Mouse (Mus musculus) ES-Bruce4 (cell line): Measurements from ENCODE around the gene Cblb. TPM values are rescaled to one million over a fixed set of nuclear protein-coding genes. Genes with fewer than 3 reads are reported as not detected.

Experiments used
- H3K27ac ChIP-seq: 2 replicates; pipeline ENCODE4 v1.5.1; 2012; ENCODE audit warnings: low read length, inconsistent platforms; ENCODE audit not compliant: insufficient read depth
- H3K27me3 ChIP-seq: 2 replicates; pipeline ENCODE4 v1.6.1; 2012; ENCODE audit warnings: mild to moderate bottlenecking, low read length, inconsistent platforms; ENCODE audit not compliant: control insufficient read depth, poor library complexity, insufficient read depth, severe bottlenecking
- H3K36me3 ChIP-seq: 2 replicates; pipeline ENCODE4 v1.6.1; 2012; ENCODE audit warnings: inconsistent platforms, mild to moderate bottlenecking, low read length, moderate library complexity; ENCODE audit not compliant: control insufficient read depth, poor library complexity, insufficient read depth, severe bottlenecking
- H3K4me1 ChIP-seq: one replicate; pipeline ENCODE4 v1.8.1; 2011; ENCODE audit warnings: low read length; ENCODE audit not compliant: control insufficient read depth, insufficient read depth
- H3K4me3 ChIP-seq: 2 replicates; pipeline ENCODE4 v1.5.1; 2011; ENCODE audit warnings: low read depth, mild to moderate bottlenecking, low read length
- H3K9ac ChIP-seq: 2 replicates; pipeline ENCODE4 v1.6.1; 2012; ENCODE audit warnings: low read depth, mild to moderate bottlenecking, inconsistent platforms; ENCODE audit not compliant: poor library complexity, severe bottlenecking
- H3K9me3 ChIP-seq: replicated peaks from 2 replicates; pipeline ENCODE4 v1.6.1; 2012; ENCODE audit warnings: mild to moderate bottlenecking, low read length, inconsistent platforms; ENCODE audit not compliant: control insufficient read depth, poor library complexity, insufficient read depth, severe bottlenecking
- CTCF ChIP-seq: IDR thresholded peaks from one replicate; pipeline ENCODE4 v1.8.1; 2011; ENCODE audit warnings: low read depth, low read length
- EP300 ChIP-seq: IDR thresholded peaks from 2 replicates; pipeline ENCODE4 v1.6.1; 2011; ENCODE audit warnings: low read depth, low read length; ENCODE audit not compliant: insufficient read depth
- POLR2A ChIP-seq: IDR thresholded peaks from one replicate; pipeline ENCODE4 v1.8.1; 2011; ENCODE audit warnings: low read length; ENCODE audit not compliant: insufficient read depth
- polyA plus RNA-seq: library from polyadenylated mRNA; stranded (reverse); fragments of >200 nt; gene quantifications from 2 replicates; pipeline ENCODE4 v1.2.4, GENCODE M21; 2011; ENCODE audit warnings: low read depth; ENCODE audit not compliant: missing spikeins, insufficient read depth, insufficient read length

Cblb gene
- polyA plus RNA-seq, 1 experiment, result 21.1 TPM

- Histone ChIP-seq H3K9me3 (no peaks in the 10 kb centered on the region), H3K4me3 (no peak overlapping the region), H3K4me1 (no peaks in the 10 kb centered on the region), H3K27ac (no peak overlapping the region), H3K27me3 (no peaks in the 10 kb centered on the region; the same call in 1 of the 2 replicates), H3K36me3 (no peaks in the 10 kb centered on the region), H3K9ac (no peak overlapping the region)
- TF ChIP-seq CTCF (no peak), POLR2A (no peak), EP300 (no peak)
Measured at GRCm38 (mm10) chr16:52000043-52000442, 31.0 kb upstream of the Cblb start.

GRCm38 (mm10) chr16:52000801-52001200, 30.2 kb upstream of the Cblb start:
- no peak overlapping the region for H3K27ac ChIP-seq
- no peaks in the 10 kb centered on the region for H3K4me1 ChIP-seq
- no peak overlapping the region for H3K9ac ChIP-seq
- H3K4me3 ChIP-seq, result no peak overlapping the region
- no peaks in the 10 kb centered on the region for H3K36me3 ChIP-seq
- H3K9me3 ChIP-seq, result no peaks in the 10 kb centered on the region
- TF ChIP-seq CTCF (no peak), EP300 (no peak), POLR2A (no peak)
- H3K27me3 ChIP-seq, result no peaks in the 10 kb centered on the region; the same call in 1 of the 2 replicates

GRCm38 (mm10) chr16:52007006-52007405, 24.0 kb upstream of the Cblb start:
- no peaks in the 10 kb centered on the region for H3K9me3 ChIP-seq
- TF ChIP-seq CTCF (no peak), POLR2A (no peak)
- H3K9ac ChIP-seq, result no peak overlapping the region
- no peaks in the 10 kb centered on the region for H3K4me1 ChIP-seq
- no peak overlapping the region for H3K4me3 ChIP-seq
- no peak overlapping the region for H3K27ac ChIP-seq
- H3K36me3 ChIP-seq, result no peaks in the 10 kb centered on the region
- H3K27me3 ChIP-seq, result no peaks in the 10 kb centered on the region

- Histone ChIP-seq H3K9ac (no peak overlapping the region), H3K4me1 (no peaks in the 10 kb centered on the region), H3K9me3 (no peaks in the 10 kb centered on the region), H3K36me3 (no peaks in the 10 kb centered on the region), H3K27ac (no peak overlapping the region), H3K27me3 (no peaks in the 10 kb centered on the region), H3K4me3 (no peak overlapping the region)
- TF ChIP-seq POLR2A, result no peak
- TF ChIP-seq CTCF, result no peak
- TF ChIP-seq EP300, result no peak
Measured at GRCm38 (mm10) chr16:52008471-52008870, 22.6 kb upstream of the Cblb start.

- Histone ChIP-seq H3K9ac (no peak overlapping the region), H3K4me3 (no peak overlapping the region), H3K36me3 (no peaks in the 10 kb centered on the region), H3K9me3 (no peaks in the 10 kb centered on the region), H3K4me1 (no peaks in the 10 kb centered on the region), H3K27ac (no peak overlapping the region), H3K27me3 (no peaks in the 10 kb centered on the region)
- TF ChIP-seq EP300 (no peak), POLR2A (no peak), CTCF (no peak)
Measured at GRCm38 (mm10) chr16:52009421-52009820, 21.6 kb upstream of the Cblb start.

GRCm38 (mm10) chr16:52012984-52013383, 18.0 kb upstream of the Cblb start:
- H3K9me3 ChIP-seq, result no peaks in the 10 kb centered on the region
- no peak overlapping the region for H3K4me3 ChIP-seq
- H3K4me1 ChIP-seq, result no peaks in the 10 kb centered on the region
- H3K27me3 ChIP-seq, result no peaks in the 10 kb centered on the region
- no peaks in the 10 kb centered on the region for H3K36me3 ChIP-seq
- H3K9ac ChIP-seq, result no peak overlapping the region
- H3K27ac ChIP-seq, result no peak overlapping the region
- no peak for TF ChIP-seq EP300
- TF ChIP-seq CTCF, result no peak
- no peak for TF ChIP-seq POLR2A

GRCm38 (mm10) chr16:52013812-52014211, 17.2 kb upstream of the Cblb start:
- Histone ChIP-seq H3K9me3 (no peaks in the 10 kb centered on the region), H3K9ac (no peak overlapping the region), H3K36me3 (no peaks in the 10 kb centered on the region), H3K27ac (no peak overlapping the region), H3K4me1 (no peaks in the 10 kb centered on the region), H3K4me3 (no peak overlapping the region), H3K27me3 (no peaks in the 10 kb centered on the region)
- TF ChIP-seq CTCF (no peak), POLR2A (no peak), EP300 (no peak)
